Mouse (Mus musculus): ENCODE results near the gene Gm15557.

DNA sequence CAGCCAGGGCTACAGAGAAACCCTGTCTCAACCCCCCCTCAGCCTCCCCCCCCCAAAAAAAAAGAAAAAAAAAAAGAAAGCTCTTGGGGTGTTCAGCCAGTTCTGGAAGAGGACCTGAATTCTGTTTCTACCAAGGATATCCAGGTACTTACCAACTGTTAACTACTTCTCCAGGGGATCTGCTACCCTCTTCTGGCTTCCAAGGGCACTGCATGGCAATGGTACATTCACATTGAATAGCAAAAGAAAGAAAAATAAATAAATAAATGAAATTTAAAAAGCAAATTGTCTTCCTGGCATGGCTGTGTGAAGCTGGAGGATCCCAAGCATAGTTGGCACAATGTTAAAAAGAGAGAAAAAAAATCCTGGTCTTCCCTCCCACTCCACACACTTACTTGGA, 11.5 kb downstream of the Gm15557 start:
- no peak for TF ChIP-seq MAX (IDR thresholded peaks at IDR 0.05; ENCODE audit: low read depth)
- TF ChIP-seq POLR2A (IDR thresholded peaks at IDR 0.05; ENCODE audit: insufficient read length, low read depth): no peak
- TF ChIP-seq USF1 (IDR thresholded peaks at IDR 0.05; ENCODE audit: low read depth): no peak
- no peak for TF ChIP-seq POLR2AphosphoS2 (IDR thresholded peaks at IDR 0.05; ENCODE audit: insufficient read length, low read depth)
- TF ChIP-seq E2F4 (IDR thresholded peaks at IDR 0.05; ENCODE audit: insufficient read depth): no peak
